Mouse (Mus musculus) liver, embryonic 15.5 days (tissue): ENCODE results near the gene Hils1. TPM values are rescaled to one million over a fixed set of nuclear protein-coding genes. Genes with fewer than 3 reads are reported as not detected.

Experiments used
- ATAC-seq: fragments of 200-750 bp; cut with Nextera tagmentation; 2 replicates; pipeline ENCODE4 v1.8.0; 2017; ENCODE audit warnings: moderate number of reproducible peaks, mild to moderate bottlenecking, moderate library complexity; ENCODE audit not compliant: insufficient read depth
- H3K27ac ChIP-seq: fragments of 300-500 bp; sonication (generic); replicated peaks from 2 replicates; pipeline ENCODE4 v1.5.1; 2015; ENCODE audit warnings: mild to moderate bottlenecking, inconsistent platforms
- H3K27me3 ChIP-seq: fragments of 300-500 bp; sonication (generic); 2 replicates; pipeline ENCODE4 v1.6.1; 2015; ENCODE audit warnings: mild to moderate bottlenecking, inconsistent platforms
- H3K36me3 ChIP-seq: fragments of 300-500 bp; sonication (generic); replicated peaks from 2 replicates; pipeline ENCODE4 v1.6.1; 2015; ENCODE audit warnings: moderate library complexity, mild to moderate bottlenecking, inconsistent platforms
- H3K4me1 ChIP-seq: fragments of 300-500 bp; sonication (generic); replicated peaks from 2 replicates; pipeline ENCODE4 v1.6.1; 2015; ENCODE audit warnings: inconsistent platforms
- H3K4me2 ChIP-seq: fragments of 300-500 bp; sonication (generic); 2 replicates; pipeline ENCODE4 v1.6.1; 2015; ENCODE audit warnings: moderate library complexity, mild to moderate bottlenecking, inconsistent platforms
- H3K4me3 ChIP-seq: fragments of 300-500 bp; sonication (generic); replicated peaks from 2 replicates; pipeline ENCODE4 v1.5.1; 2015; ENCODE audit warnings: mild to moderate bottlenecking, inconsistent platforms
- H3K9ac ChIP-seq: fragments of 300-500 bp; sonication (generic); 2 replicates; pipeline ENCODE4 v1.6.1; 2015; ENCODE audit warnings: moderate library complexity, mild to moderate bottlenecking, inconsistent platforms
- H3K9me3 ChIP-seq: fragments of 300-500 bp; sonication (generic); replicated peaks from 2 replicates; pipeline ENCODE4 v1.6.1; 2016; ENCODE audit warnings: inconsistent platforms
- WGBS: fragments of 180-500 bp; shearing (Covaris S2); methylation state at CpG from one replicate; pipeline ENCODE4 v1.1.7; 2015; ENCODE audit warnings: mixed read lengths; ENCODE audit not compliant: insufficient replicate concordance; 5-methylcytosine and 5-hydroxymethylcytosine counted together
- polyA plus RNA-seq: library from polyadenylated mRNA; unstranded; fragments of >200 nt; fragmentation: Nextera tagmentation; extraction: Ambion mirVana; gene quantifications from 2 replicates; pipeline ENCODE4 v1.2.1, GENCODE M21; 2015

Hils1 gene
- polyA plus RNA-seq, 1 experiment from 2014 or later = not detected

GRCm38 (mm10) chr11:94988780-94989561 is 21.6 kb downstream of the Hils1 start:
- 33% methylated on average over 10 of the region's 10 CpGs for WGBS
- H3K9me3 ChIP-seq = no peaks in the 10 kb centered on the region
- peak overlapping the region; percentile 94; the same call in 1 of the 2 replicates for H3K9ac ChIP-seq
- peak overlapping the region; percentile 90; the same call in 1 of the 2 replicates for H3K27ac ChIP-seq
- H3K4me2 ChIP-seq = peak overlapping the region; percentile 97
- H3K36me3 ChIP-seq = no peaks in the 10 kb centered on the region
- no peak for ATAC-seq
- H3K4me1 ChIP-seq = peaks cover 91% of the 10 kb centered on the region
- peak overlapping the region; percentile 89 for H3K4me3 ChIP-seq
- H3K27me3 ChIP-seq = no peaks in the 10 kb centered on the region

- Histone ChIP-seq H3K9me3 (no peaks in the 10 kb centered on the region), H3K36me3 (no peaks in the 10 kb centered on the region), H3K4me1 (peaks cover 91% of the 10 kb centered on the region), H3K4me2 (peak overlapping the region; percentile 97), H3K9ac (peak overlapping the region; percentile 94; the same call in 1 of the 2 replicates), H3K27ac (peak overlapping the region; percentile 90), H3K4me3 (peak overlapping the region; percentile 89), H3K27me3 (no peaks in the 10 kb centered on the region)
- peak; percentile 32; the same call in 1 of the 2 replicates for ATAC-seq
- WGBS = under 1% methylated on average over 12 of the region's 12 CpGs
Observed at GRCm38 (mm10) chr11:94989562-94990017, 22.2 kb downstream of the Hils1 start.

- Histone ChIP-seq H3K9ac (peak overlapping the region; percentile 94), H3K4me1 (peaks cover 91% of the 10 kb centered on the region), H3K27me3 (no peaks in the 10 kb centered on the region), H3K4me2 (peak overlapping the region; percentile 97), H3K9me3 (no peaks in the 10 kb centered on the region), H3K36me3 (no peaks in the 10 kb centered on the region), H3K27ac (peak overlapping the region; percentile 90), H3K4me3 (peak overlapping the region; percentile 89)
- no peak for ATAC-seq
- WGBS = 26% methylated on average over 6 of the region's 6 CpGs
Observed at GRCm38 (mm10) chr11:94990102-94990748, 22.8 kb downstream of the Hils1 start.

- H3K4me3 ChIP-seq = peak within 1 kb of the TSS; percentile 89
- peak within 1 kb of the TSS; percentile 97 for H3K4me2 ChIP-seq
- no peaks in the 10 kb centered on the region for H3K9me3 ChIP-seq
- H3K36me3 ChIP-seq = no peaks in the 10 kb centered on the region
- WGBS = under 1% methylated on average over 56 of the region's 69 CpGs
- ATAC-seq = peak; percentile 80
- no peaks in the 10 kb centered on the region for H3K27me3 ChIP-seq
- H3K4me1 ChIP-seq = peaks cover 92% of the 10 kb centered on the region
- H3K27ac ChIP-seq = peak within 1 kb of the TSS; percentile 90
- H3K9ac ChIP-seq = peak within 1 kb of the TSS; percentile 94
Observed at GRCm38 (mm10) chr11:94990749-94991577, 23.6 kb downstream of the Hils1 start, which contains the start of gene Ppp1r9b. Gene Ppp1r9b, plus strand, starts transcription at chr11:94991035.

- ATAC-seq = peak; percentile 14; the same call in 1 of the 2 replicates
Observed at GRCm38 (mm10) chr11:94991641-94992479, 24.5 kb downstream of the Hils1 start.

GRCm38 (mm10) chr11:94992480-94992753 is 25.0 kb downstream of the Hils1 start:
- Histone ChIP-seq H3K36me3 (peaks cover 14% of the 10 kb centered on the region), H3K27ac (peak overlapping the region; percentile 90), H3K27me3 (no peaks in the 10 kb centered on the region), H3K4me1 (peaks cover 95% of the 10 kb centered on the region), H3K9ac (peak overlapping the region; percentile 94), H3K9me3 (no peaks in the 10 kb centered on the region), H3K4me3 (peak overlapping the region; percentile 89), H3K4me2 (peak overlapping the region; percentile 97)
- no peak for ATAC-seq
- WGBS = 0% methylated on average over 20 of the region's 20 CpGs

More at GRCm38 (mm10) chr11:94991641-94992479, 24.5 kb downstream of the Hils1 start:
- under 1% methylated on average over 99 of the region's 99 CpGs for WGBS
- peaks cover 8% of the 10 kb centered on the region for H3K36me3 ChIP-seq
- H3K4me2 ChIP-seq = peak overlapping the region; percentile 97
- H3K4me3 ChIP-seq = peak overlapping the region; percentile 89
- peak overlapping the region; percentile 90 for H3K27ac ChIP-seq
- H3K4me1 ChIP-seq = peaks cover 95% of the 10 kb centered on the region
- peak overlapping the region; percentile 94 for H3K9ac ChIP-seq
- H3K9me3 ChIP-seq = no peaks in the 10 kb centered on the region
- no peaks in the 10 kb centered on the region for H3K27me3 ChIP-seq

GRCm38 (mm10) chr11:94992754-94993606 is 25.6 kb downstream of the Hils1 start:
- Histone ChIP-seq H3K27ac (peak overlapping the region; percentile 90), H3K27me3 (no peaks in the 10 kb centered on the region), H3K4me1 (peaks cover 95% of the 10 kb centered on the region), H3K4me2 (peak overlapping the region; percentile 97), H3K9ac (peak overlapping the region; percentile 94), H3K36me3 (peaks cover 17% of the 10 kb centered on the region), H3K4me3 (peak overlapping the region; percentile 89), H3K9me3 (no peaks in the 10 kb centered on the region)
- no peak for ATAC-seq
- 3% methylated on average over 22 of the region's 22 CpGs for WGBS

- Histone ChIP-seq H3K27me3 (no peaks in the 10 kb centered on the region), H3K4me2 (peak overlapping the region; percentile 97), H3K36me3 (peaks cover 31% of the 10 kb centered on the region), H3K27ac (peak overlapping the region; percentile 90), H3K4me3 (peak overlapping the region; percentile 89), H3K4me1 (peaks cover 95% of the 10 kb centered on the region), H3K9me3 (no peaks in the 10 kb centered on the region), H3K9ac (peak overlapping the region; percentile 94)
- no peak for ATAC-seq
- 19% methylated on average over 10 of the region's 10 CpGs for WGBS
Observed at GRCm38 (mm10) chr11:94994208-94994814, 26.9 kb downstream of the Hils1 start.

GRCm38 (mm10) chr11:94994947-94995772 is 27.8 kb downstream of the Hils1 start:
- peak overlapping the region; percentile 89 for H3K4me3 ChIP-seq
- H3K9ac ChIP-seq = peak overlapping the region; percentile 94

More at GRCm38 (mm10) chr11:94994947-94995772, 27.8 kb downstream of the Hils1 start:
- Histone ChIP-seq H3K4me1 (peaks cover 95% of the 10 kb centered on the region), H3K9me3 (no peaks in the 10 kb centered on the region), H3K27me3 (no peaks in the 10 kb centered on the region), H3K27ac (peak overlapping the region; percentile 90), H3K36me3 (peaks cover 39% of the 10 kb centered on the region), H3K4me2 (peak overlapping the region; percentile 97)
- WGBS = 45% methylated on average over 11 of the region's 11 CpGs
- no peak for ATAC-seq
